Mouse (Mus musculus): ENCODE measurements at regions not wholly inside any gene's neighbourhood (a gene's known extent, or its start where the extent isn't known, plus 50 kb on each side); places are given as distances from the start of the nearest gene placed in this dataset.
A peak's percentile ranks its signal among the peaks of the same experiment; 100 is the strongest.

GRCm38 (mm10) chr2:46244697-46245096 is 1127.5 kb upstream of the Zeb2 start:
- Histone ChIP-seq H3K4me2 (ENCODE audit: low read depth) (no peak overlapping the region), H3K36me3 (ENCODE audit: control insufficient read depth, insufficient read depth) (no peaks in the 10 kb centered on the region), H3ac (ENCODE audit: control insufficient read depth, insufficient read length) (no peak overlapping the region), H3K4me3 (no peak overlapping the region), H3K27me3 (ENCODE audit: control insufficient read depth, insufficient read depth, insufficient read length) (no peaks in the 10 kb centered on the region), H3K79me2 (ENCODE audit: control insufficient read depth, insufficient read depth) (no peaks in the 10 kb centered on the region)
- TF ChIP-seq CEBPB (IDR thresholded peaks at IDR 0.05; ENCODE audit: insufficient read depth, poor library complexity, severe bottlenecking) (peak; percentile 66; the same call in 1 of the 2 replicates), REST (IDR thresholded peaks at IDR 0.05; ENCODE audit: insufficient read depth, insufficient read length) (no peak)

- no peaks in the 10 kb centered on the region for H3K27me3 ChIP-seq (ENCODE audit: control insufficient read depth, insufficient read depth, insufficient read length)
- no peak overlapping the region for H3K4me3 ChIP-seq
- no peaks in the 10 kb centered on the region for H3K36me3 ChIP-seq (ENCODE audit: control insufficient read depth, insufficient read depth)
- H3K79me2 ChIP-seq (ENCODE audit: control insufficient read depth, insufficient read depth): no peaks in the 10 kb centered on the region
- TF ChIP-seq TCF12 (IDR thresholded peaks at IDR 0.05; ENCODE audit: insufficient read depth, poor library complexity, severe bottlenecking) (no peak), REST (IDR thresholded peaks at IDR 0.05; ENCODE audit: insufficient read depth, insufficient read length) (no peak), POLR2A (IDR thresholded peaks at IDR 0.05; ENCODE audit: insufficient read length, low read depth) (no peak), USF1 (IDR thresholded peaks at IDR 0.05; ENCODE audit: low read depth) (no peak), TCF3 (IDR thresholded peaks at IDR 0.05; ENCODE audit: insufficient read length, low read depth) (no peak), MAX (IDR thresholded peaks at IDR 0.05; ENCODE audit: low read depth) (no peak), CEBPB (IDR thresholded peaks at IDR 0.05; ENCODE audit: insufficient read depth, poor library complexity, severe bottlenecking) (no peak), MYOG (IDR thresholded peaks at IDR 0.05; ENCODE audit: control insufficient read depth in 1 of 3, insufficient read depth in 1 of 3, insufficient read length in 2 of 3, low read depth in 2 of 3) (no peak), SRF (IDR thresholded peaks at IDR 0.05; ENCODE audit: control insufficient read depth, insufficient read length, low read depth) (no peak), POLR2AphosphoS2 (IDR thresholded peaks at IDR 0.05; ENCODE audit: insufficient read length, low read depth) (no peak), E2F4 (IDR thresholded peaks at IDR 0.05; ENCODE audit: insufficient read depth) (no peak), MYOD1 (IDR thresholded peaks at IDR 0.05; ENCODE audit: control insufficient read depth in 1 of 3, insufficient read length in 2 of 3, low read depth in 2 of 3) (no peak)
- no peak overlapping the region for H3K4me2 ChIP-seq (ENCODE audit: low read depth)
- no peak overlapping the region for H3ac ChIP-seq (ENCODE audit: control insufficient read depth, insufficient read length)
These were observed 1125.6 kb upstream of the Zeb2 start for GRCm38 (mm10) chr2:46242806-46243205.

- H3K79me2 ChIP-seq (ENCODE audit: control insufficient read depth, insufficient read depth): no peaks in the 10 kb centered on the region
- no peaks in the 10 kb centered on the region for H3K27me3 ChIP-seq (ENCODE audit: control insufficient read depth, insufficient read depth, insufficient read length)
- no peaks in the 10 kb centered on the region for H3K36me3 ChIP-seq (ENCODE audit: control insufficient read depth, insufficient read depth)
- no peak for TF ChIP-seq MYOG (IDR thresholded peaks at IDR 0.05; ENCODE audit: control insufficient read depth in 1 of 3, insufficient read depth in 1 of 3, insufficient read length in 2 of 3, low read depth in 2 of 3)
- no peak for TF ChIP-seq USF1 (IDR thresholded peaks at IDR 0.05; ENCODE audit: low read depth)
- TF ChIP-seq E2F4 (IDR thresholded peaks at IDR 0.05; ENCODE audit: insufficient read depth): no peak
- TF ChIP-seq POLR2A (IDR thresholded peaks at IDR 0.05; ENCODE audit: insufficient read length, low read depth): no peak
- no peak for TF ChIP-seq CEBPB (IDR thresholded peaks at IDR 0.05; ENCODE audit: insufficient read depth, poor library complexity, severe bottlenecking)
- TF ChIP-seq POLR2AphosphoS2 (IDR thresholded peaks at IDR 0.05; ENCODE audit: insufficient read length, low read depth): no peak
- no peak for TF ChIP-seq MYOD1 (IDR thresholded peaks at IDR 0.05; ENCODE audit: control insufficient read depth in 1 of 3, insufficient read length in 2 of 3, low read depth in 2 of 3)
- no peak for TF ChIP-seq TCF3 (IDR thresholded peaks at IDR 0.05; ENCODE audit: insufficient read length, low read depth)
- no peak for TF ChIP-seq MAX (IDR thresholded peaks at IDR 0.05; ENCODE audit: low read depth)
- no peak for TF ChIP-seq TCF12 (IDR thresholded peaks at IDR 0.05; ENCODE audit: insufficient read depth, poor library complexity, severe bottlenecking)
- no peak for TF ChIP-seq REST (IDR thresholded peaks at IDR 0.05; ENCODE audit: insufficient read depth, insufficient read length)
- TF ChIP-seq SRF (IDR thresholded peaks at IDR 0.05; ENCODE audit: control insufficient read depth, insufficient read length, low read depth): no peak
- no peak overlapping the region for H3K4me2 ChIP-seq (ENCODE audit: low read depth)
- no peak overlapping the region for H3K4me3 ChIP-seq
- H3ac ChIP-seq (ENCODE audit: control insufficient read depth, insufficient read length): no peak overlapping the region
These were observed 1122.7 kb upstream of the Zeb2 start for GRCm38 (mm10) chr2:46239874-46240273.

- H3K36me3 ChIP-seq (ENCODE audit: control insufficient read depth, insufficient read depth): no peaks in the 10 kb centered on the region
- H3K4me3 ChIP-seq: no peak overlapping the region
- TF ChIP-seq CEBPB (IDR thresholded peaks at IDR 0.05; ENCODE audit: insufficient read depth, poor library complexity, severe bottlenecking): 0 out of 2 replicates have a peak, but pooled peaks have one; percentile 12
- no peak for TF ChIP-seq REST (IDR thresholded peaks at IDR 0.05; ENCODE audit: insufficient read depth, insufficient read length)
- TF ChIP-seq MYOG (IDR thresholded peaks at IDR 0.05; ENCODE audit: control insufficient read depth in 1 of 3, insufficient read depth in 1 of 3, insufficient read length in 2 of 3, low read depth in 2 of 3): no peak
- TF ChIP-seq MYOD1 (IDR thresholded peaks at IDR 0.05; ENCODE audit: control insufficient read depth in 1 of 3, insufficient read length in 2 of 3, low read depth in 2 of 3): no peak
- TF ChIP-seq POLR2A (IDR thresholded peaks at IDR 0.05; ENCODE audit: insufficient read length, low read depth): no peak
- TF ChIP-seq USF1 (IDR thresholded peaks at IDR 0.05; ENCODE audit: low read depth): no peak
- no peak for TF ChIP-seq TCF12 (IDR thresholded peaks at IDR 0.05; ENCODE audit: insufficient read depth, poor library complexity, severe bottlenecking)
- no peaks in the 10 kb centered on the region for H3K27me3 ChIP-seq (ENCODE audit: control insufficient read depth, insufficient read depth, insufficient read length)
- H3K4me2 ChIP-seq (ENCODE audit: low read depth): peak overlapping the region; percentile 51
- no peak overlapping the region for H3ac ChIP-seq (ENCODE audit: control insufficient read depth, insufficient read length)
- no peaks in the 10 kb centered on the region for H3K79me2 ChIP-seq (ENCODE audit: control insufficient read depth, insufficient read depth)
These were observed 1113.7 kb upstream of the Zeb2 start for GRCm38 (mm10) chr2:46230791-46231450.

GRCm38 (mm10) chr2:46218336-46218957 is 1101.3 kb upstream of the Zeb2 start:
- Histone ChIP-seq H3K36me3 (ENCODE audit: control insufficient read depth, insufficient read depth) (no peaks in the 10 kb centered on the region), H3K4me3 (no peak overlapping the region), H3K79me2 (ENCODE audit: control insufficient read depth, insufficient read depth) (no peaks in the 10 kb centered on the region), H3ac (ENCODE audit: control insufficient read depth, insufficient read length) (no peak overlapping the region), H3K27me3 (ENCODE audit: control insufficient read depth, insufficient read depth, insufficient read length) (no peaks in the 10 kb centered on the region), H3K4me2 (ENCODE audit: low read depth) (no peak overlapping the region)
- TF ChIP-seq MYOD1 (IDR thresholded peaks at IDR 0.05; ENCODE audit: control insufficient read depth in 1 of 3, insufficient read length in 2 of 3, low read depth in 2 of 3): no peak
- no peak for TF ChIP-seq USF1 (IDR thresholded peaks at IDR 0.05; ENCODE audit: low read depth)
- no peak for TF ChIP-seq POLR2A (IDR thresholded peaks at IDR 0.05; ENCODE audit: insufficient read length, low read depth)
- no peak for TF ChIP-seq TCF12 (IDR thresholded peaks at IDR 0.05; ENCODE audit: insufficient read depth, poor library complexity, severe bottlenecking)
- TF ChIP-seq POLR2AphosphoS2 (IDR thresholded peaks at IDR 0.05; ENCODE audit: insufficient read length, low read depth): no peak
- TF ChIP-seq TCF3 (IDR thresholded peaks at IDR 0.05; ENCODE audit: insufficient read length, low read depth): no peak
- TF ChIP-seq MAX (IDR thresholded peaks at IDR 0.05; ENCODE audit: low read depth): no peak
- no peak for TF ChIP-seq CEBPB (IDR thresholded peaks at IDR 0.05; ENCODE audit: insufficient read depth, poor library complexity, severe bottlenecking)
